Mouse (Mus musculus) hematopoietic stem cell, adult 5-6 weeks (primary cell): ENCODE measurements around the gene Fam98c. TPM values are rescaled to one million over a fixed set of nuclear protein-coding genes. Genes with fewer than 3 reads are reported as not detected.
"Not testable (repeated sequence)": the region's sequence is repeated elsewhere in the genome, so short reads cannot be mapped to it uniquely, and the experiment has no call there.

Experiments used
- ATAC-seq, 2 experiments: fragments of 125-278 bp in 1 of 2; replicated peaks in 1 of 2; 2 replicates each; pipeline ENCODE4 v1.8.0; 2016 to 2017; ENCODE audit warnings: inconsistent platforms in 2 of 2, mild to moderate bottlenecking in 2 of 2, moderate number of reproducible peaks in 2 of 2, low read depth in 1 of 2, moderate TSS enrichment in 1 of 2; ENCODE audit not compliant: low FRiP score in 2 of 2, poor library complexity in 2 of 2, severe bottlenecking in 2 of 2, insufficient read depth in 1 of 2, low TSS enrichment in 1 of 2
- total RNA-seq: library from RNA; stranded (forward); fragments of 172-1452, 232-1000 nt; gene quantifications from 2 replicates; pipeline ENCODE4 v1.2.3, GENCODE M21; 2017

The Fam98c gene
- total RNA-seq: 26.5 and 29.1 TPM in 2 replicates

DNA sequence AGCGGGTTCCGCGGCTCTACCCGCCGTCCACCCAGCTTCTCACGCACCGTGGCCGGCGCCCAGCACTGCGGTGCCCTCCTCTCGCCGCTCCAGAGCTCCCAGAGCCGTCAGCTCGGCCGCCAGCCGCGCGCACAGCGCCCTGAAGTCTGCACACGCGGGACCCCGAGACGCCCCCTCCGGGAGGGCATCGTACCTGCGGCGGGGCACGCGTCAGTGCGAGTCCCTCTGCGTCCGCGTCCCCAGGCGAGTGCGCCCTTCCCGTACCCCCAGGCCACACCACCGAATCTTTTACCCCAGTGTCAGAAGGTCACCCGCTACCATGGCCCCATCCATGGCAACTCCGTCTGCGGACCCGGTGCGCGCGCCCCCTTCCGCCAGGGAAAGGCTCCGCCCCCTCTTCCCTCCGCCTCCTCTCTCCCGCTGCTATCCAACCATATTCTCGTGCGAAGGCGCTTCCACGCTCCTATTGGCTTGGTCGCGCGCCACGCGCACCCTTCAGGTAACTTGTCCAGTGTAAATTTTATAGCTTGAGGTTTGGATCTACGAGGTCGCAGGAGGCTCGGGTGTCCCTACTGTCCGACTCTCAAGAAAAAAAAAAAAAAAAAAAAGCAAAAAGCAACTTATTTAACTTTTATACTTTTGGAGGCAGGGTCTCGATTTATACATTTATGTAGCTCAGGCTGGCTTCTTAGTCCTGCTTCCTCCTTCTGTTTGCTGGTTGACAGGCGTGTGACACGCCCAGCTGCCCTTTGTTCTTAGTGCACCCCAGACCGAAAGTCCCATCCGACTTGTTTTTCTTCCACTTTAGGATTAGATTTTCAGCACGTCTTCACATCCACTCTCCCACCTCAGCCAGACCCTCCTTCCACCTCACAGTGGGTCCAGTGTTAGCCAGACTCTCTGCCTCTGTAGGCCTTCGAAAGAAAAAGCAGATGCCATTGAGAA, at the start of gene Fam98c:
Gene Fam98c, minus strand, starts transcription at position 397 of the 945 bp plus-strand sequence.
- ATAC-seq: peak; percentile 87 to 89

- no peak for ATAC-seq
These were observed 46.5 kb upstream of the Fam98c start for GRCm38 (mm10) chr7:29202577-29202976.

- not testable (repeated sequence) for ATAC-seq
These were observed 38.2 kb upstream of the Fam98c start for GRCm38 (mm10) chr7:29194230-29194629.

DNA sequence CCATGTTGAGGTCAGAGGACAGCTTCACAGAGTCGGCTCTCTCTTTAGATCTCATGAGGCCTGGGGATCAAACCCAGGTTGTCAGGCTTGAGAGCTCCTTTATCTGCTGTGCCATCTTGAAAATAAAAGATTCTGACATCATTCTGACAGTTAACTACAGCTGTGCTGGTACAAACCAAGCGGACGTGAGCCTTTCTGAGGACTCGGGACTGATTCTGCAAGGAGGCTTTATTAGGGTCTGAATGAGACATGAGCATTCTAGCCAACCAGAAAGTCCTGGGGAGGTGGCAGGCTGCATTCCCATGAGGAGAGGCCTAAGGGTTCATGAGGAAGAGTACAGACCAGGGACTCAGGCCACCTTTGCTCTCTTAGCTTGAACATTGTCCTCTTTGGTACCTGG, 25.3 kb upstream of the Fam98c start:
- not testable (repeated sequence) for ATAC-seq

DNA sequence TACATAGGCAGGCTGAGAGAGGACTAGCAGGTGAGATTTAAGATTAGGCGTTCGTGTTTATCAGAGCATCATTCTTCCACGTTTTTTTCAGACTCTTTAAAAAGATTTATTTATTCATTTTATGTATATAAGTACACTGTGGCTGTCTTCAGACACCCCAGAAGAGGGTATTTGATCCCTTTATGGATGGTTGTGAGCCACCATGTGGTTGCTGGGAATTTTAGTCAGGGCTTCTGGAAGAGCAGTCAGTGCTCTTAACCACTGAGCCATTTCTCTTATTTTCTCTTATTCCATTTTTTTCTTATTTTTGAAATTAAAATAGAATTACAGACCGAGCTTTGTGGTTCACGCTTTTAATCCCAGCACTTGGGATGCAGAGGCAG, 24.8 kb upstream of the Fam98c start:
- no peak for ATAC-seq

GRCm38 (mm10) chr7:29180077-29180853, 24.2 kb upstream of the Fam98c start, which contains the start of gene Psmd8:
TSS of gene Psmd8 (minus strand) at chr7:29180701.
- ATAC-seq: peak; percentile 96 to 97

GRCm38 (mm10) chr7:29179323-29179722, 23.3 kb upstream of the Fam98c start:
- no peak; a peak in 1 of 4 replicates for ATAC-seq

DNA sequence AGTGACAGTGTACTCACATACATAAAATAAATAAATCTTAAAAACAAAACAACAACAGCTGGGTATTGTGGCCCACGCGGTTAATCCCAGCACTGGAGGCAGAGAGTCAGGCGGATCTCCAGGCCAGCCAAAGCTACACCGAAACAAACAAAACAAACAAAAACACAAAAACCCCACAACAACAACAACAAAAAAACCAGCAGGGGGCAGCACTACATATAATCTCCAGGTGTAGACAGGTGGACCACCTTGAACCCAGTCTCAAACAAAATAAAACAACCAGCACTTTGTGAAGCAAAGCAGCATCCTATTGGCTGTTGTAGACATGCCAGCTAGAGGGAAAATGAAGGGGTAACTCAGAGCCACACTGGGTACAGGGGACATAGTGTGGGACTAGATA, 22.1 kb upstream of the Fam98c start:
- no peak for ATAC-seq

- ATAC-seq: no peak
These were observed 16.5 kb upstream of the Fam98c start for GRCm38 (mm10) chr7:29172390-29173016.

GRCm38 (mm10) chr7:29171562-29172097, 15.6 kb upstream of the Fam98c start:
- ATAC-seq: no peak

- ATAC-seq: peak; percentile 37 to 39; a peak in 3 of 4 replicates
These were observed 14.9 kb upstream of the Fam98c start for GRCm38 (mm10) chr7:29170755-29171561.

DNA sequence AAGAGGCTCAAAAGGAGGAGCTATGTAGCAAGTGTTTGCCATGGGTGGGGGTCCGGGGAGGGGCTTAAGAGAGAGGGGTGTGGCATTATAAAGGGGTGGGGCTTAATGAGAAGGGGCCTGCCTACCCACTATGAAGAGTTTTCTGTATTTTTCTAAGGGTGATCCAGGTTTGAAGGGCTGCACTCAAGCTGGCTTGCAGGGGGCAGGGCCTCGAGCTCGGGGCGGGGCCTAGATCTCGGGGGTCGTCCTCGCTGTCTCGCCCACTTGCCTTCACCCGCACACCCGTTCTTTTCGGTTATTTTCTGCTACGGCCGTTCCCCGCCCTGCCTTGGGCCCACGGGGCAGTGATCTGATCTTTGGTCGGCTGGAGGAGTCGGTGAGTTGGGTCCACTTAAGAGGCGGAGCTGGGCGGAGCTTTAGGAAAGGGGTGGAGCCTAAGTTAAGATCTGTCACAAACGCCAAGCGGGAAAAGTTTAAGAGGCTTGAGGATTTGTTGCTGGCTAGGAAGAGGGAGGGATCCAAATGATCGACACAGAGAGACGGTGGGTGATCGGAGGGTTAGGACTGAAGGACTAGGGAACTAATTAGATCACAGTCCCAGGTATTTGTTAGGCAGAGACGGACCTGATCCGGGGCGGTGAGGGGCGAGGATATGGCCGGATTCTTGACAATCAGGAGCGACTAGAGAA, 14.2 kb upstream of the Fam98c start, which contains the start of the genes Ggn and Spred3:
Gene Ggn, plus strand, starts transcription at position 145 of the 689 bp plus-strand sequence.
Gene Spred3, minus strand, starts transcription at position 346 of the 689 bp plus-strand sequence.
- ATAC-seq: peak; percentile 57 to 60

- peak; percentile 55 to 68 for ATAC-seq
These were observed 13.4 kb upstream of the Fam98c start for GRCm38 (mm10) chr7:29169231-29170065.

DNA sequence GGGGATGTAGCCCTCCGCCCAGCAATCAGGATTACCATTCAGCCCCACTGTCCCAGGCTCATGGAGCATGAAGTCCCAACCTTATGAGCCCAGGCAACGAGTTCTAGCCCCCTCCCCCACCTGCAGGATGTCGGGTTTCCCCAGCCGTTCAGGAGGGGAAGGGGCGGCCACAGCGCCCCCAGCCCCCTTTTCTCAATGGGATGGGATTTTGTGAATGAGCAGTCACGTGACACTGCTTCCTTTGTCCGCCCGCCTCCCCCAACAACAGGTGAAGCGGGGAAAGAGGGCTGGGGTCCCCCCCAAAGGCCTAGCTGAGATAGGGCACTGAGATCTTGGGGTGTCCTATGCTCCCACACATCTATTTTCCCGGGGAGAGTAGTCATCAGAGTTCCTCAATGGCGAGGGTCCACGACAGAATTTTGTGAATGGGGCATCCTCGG, 12.8 kb upstream of the Fam98c start:
- no peak for ATAC-seq

DNA sequence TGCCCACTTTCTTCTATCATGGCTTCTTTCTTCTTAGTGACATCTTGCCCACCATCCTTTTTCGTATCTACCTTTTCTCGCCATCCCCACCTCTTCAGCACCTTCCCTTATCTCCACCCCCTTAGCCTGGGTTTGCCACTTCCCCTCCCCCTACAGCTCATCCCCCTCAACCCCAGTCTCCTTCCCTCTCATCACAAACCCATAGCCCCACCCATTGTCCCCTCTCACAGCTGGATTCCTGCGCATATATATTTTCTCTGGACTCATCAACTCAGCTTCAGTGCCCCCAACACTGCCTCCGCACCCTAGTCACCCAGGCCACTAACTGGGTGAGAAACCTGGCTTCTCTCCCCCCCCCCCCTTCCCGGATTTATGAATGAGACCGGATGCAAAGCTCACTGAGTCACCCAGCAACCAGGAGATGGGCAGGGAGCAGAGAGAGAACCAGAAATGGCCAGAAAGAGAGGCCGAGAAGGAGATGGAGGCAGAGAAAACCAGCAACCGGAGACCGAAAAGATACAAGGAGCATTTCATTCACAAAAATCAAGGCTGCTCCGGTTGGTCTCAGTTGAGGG, 12.2 kb upstream of the Fam98c start:
- ATAC-seq: no peak
